Mouse (Mus musculus) thymus, adult 2 months (tissue): ENCODE measurements at regions not wholly inside any gene's neighbourhood (a gene's known extent, or its start where the extent isn't known, plus 50 kb on each side); places are given as distances from the start of the nearest gene placed in this dataset.

Source experiments
- CTCF ChIP-seq: fragments of 200-500 bp; IDR thresholded peaks from 2 replicates; pipeline ENCODE4 v1.5.1; 2012; ENCODE audit warnings: mild to moderate bottlenecking, control low read depth, low read length, moderate library complexity, borderline replicate concordance; ENCODE audit not compliant: control insufficient read depth, poor library complexity, insufficient read depth; ENCODE audit errors: extremely low read depth
- POLR2A ChIP-seq: fragments of 200-500 bp; IDR thresholded peaks from 2 replicates; pipeline ENCODE4 v1.6.1; 2012; ENCODE audit warnings: mild to moderate bottlenecking, low read length, control low read depth, moderate library complexity; ENCODE audit not compliant: control insufficient read depth, poor library complexity, insufficient read depth; ENCODE audit errors: extremely low read depth

DNA sequence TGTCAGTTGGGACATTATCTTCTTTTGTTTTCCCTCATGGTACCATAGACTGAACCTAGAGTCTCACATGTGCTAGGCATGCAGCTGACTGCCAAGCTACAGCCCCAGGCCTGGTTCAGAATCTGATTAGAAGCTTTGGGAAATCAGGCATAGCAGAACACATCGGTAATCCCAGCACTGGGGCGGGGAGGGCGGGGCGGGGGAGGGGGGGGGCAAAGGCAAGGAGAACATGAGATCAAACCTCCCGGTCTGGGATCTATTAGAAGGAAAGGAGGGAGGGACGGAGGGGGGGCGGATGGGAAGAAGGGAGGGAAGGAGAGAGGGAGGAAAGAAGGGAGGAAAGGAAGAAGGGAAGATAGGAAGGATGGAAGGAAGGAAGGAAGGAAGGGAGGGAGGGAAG lies 617.5 kb downstream of the Epha4 start:
- TF ChIP-seq POLR2A (no peak), CTCF (no peak)
